Mouse (Mus musculus) right cerebral cortex, postnatal 4 days (tissue): ENCODE results near the gene Sap30bp.

Experiments used
- DNase-seq: peaks from one replicate; pipeline ENCODE4 v3.0.0-alpha.2; 2022

Sap30bp gene

GRCm38 (mm10) chr11:116004840-116005700 lies 72.0 kb downstream of the Sap30bp start:
- DNase-seq, result peak; percentile 72

- no peak for DNase-seq
These were observed 72.8 kb downstream of the Sap30bp start for GRCm38 (mm10) chr11:116005701-116006419.

DNA sequence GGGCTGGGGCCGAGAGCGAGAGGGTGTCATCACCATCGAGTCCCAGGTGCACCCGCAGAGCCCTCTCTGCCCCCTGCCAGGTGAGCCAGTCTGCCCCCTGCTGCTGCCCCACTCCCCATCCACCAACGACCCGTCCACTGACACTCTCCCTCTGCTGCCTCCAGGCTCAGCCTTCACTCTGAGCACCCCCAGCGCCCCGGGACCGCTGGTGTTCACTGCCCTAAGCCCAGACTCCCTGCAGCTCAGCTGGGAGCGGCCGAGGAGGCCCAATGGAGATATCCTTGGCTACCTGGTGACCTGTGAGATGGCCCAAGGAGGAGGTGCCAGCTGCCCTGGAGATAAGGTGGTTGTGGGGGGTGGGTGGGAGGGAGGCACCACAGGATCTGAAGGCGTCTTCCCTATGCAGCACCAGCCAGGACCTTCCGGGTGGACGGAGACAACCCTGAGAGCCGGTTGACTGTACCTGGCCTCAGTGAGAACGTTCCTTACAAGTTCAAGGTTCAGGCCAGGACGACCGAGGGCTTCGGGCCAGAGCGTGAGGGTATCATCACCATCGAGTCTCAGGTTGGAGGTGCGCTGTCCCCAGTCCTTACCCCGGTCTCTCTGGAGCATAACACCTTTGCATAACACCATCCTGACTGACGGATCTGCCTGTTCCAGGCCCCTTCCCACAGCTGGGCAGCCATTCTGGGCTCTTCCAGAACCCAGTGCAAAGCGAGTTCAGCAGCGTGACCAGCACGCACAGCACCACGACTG lies 74.2 kb downstream of the Sap30bp start:
- no peak for DNase-seq

DNA sequence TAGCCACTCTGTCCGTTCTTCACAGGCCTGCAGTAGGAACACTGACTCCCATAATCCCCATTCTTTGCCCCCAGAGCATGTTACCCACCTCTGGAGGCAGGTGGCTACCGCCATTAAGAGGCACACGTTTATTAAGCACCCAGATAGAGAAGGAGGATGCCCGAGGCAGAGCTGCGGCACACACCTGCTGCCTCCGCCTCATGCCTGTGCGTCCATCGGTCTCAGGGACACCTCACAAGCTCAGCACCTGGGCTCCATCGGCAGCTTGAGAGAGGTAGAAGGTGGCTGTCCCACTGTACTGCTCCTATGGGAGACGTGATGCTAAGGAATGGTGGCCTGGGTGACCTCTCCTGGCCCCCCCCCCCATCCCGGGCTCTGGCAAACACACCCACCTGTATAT lies 75.3 kb downstream of the Sap30bp start:
- DNase-seq, result no peak

DNA sequence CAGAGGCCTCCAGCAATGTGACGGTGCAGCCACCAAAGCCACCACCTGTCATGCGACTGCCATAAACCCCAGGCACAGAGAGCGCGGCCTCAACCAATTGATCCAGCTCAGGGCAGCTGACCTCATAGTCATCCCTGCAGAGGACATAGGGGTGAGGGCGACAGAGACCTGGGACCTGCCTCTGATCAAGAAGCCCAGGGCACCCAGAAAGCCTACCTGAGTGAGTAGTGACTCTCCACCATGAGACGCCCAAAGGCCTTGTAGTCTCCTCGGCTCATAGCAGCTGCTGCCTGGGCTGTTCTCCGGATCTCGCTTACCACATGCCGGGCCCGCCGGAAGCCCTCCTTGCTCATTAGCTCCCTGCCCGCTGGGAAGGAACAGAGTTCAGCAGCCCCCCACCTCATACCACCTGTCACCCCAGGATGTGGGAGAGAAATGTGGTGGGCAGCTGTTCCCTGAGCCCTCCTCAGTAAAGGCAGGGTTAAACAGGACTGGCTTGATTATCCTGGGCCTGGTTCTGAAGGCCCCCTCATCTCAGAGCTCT lies 75.8 kb downstream of the Sap30bp start:
- DNase-seq, result no peak

GRCm38 (mm10) chr11:116009661-116010060 lies 76.6 kb downstream of the Sap30bp start:
- no peak for DNase-seq

- DNase-seq, result no peak
These were observed 77.1 kb downstream of the Sap30bp start for GRCm38 (mm10) chr11:116010146-116010545.

GRCm38 (mm10) chr11:116010948-116011347 lies 77.9 kb downstream of the Sap30bp start:
- DNase-seq, result no peak

DNA sequence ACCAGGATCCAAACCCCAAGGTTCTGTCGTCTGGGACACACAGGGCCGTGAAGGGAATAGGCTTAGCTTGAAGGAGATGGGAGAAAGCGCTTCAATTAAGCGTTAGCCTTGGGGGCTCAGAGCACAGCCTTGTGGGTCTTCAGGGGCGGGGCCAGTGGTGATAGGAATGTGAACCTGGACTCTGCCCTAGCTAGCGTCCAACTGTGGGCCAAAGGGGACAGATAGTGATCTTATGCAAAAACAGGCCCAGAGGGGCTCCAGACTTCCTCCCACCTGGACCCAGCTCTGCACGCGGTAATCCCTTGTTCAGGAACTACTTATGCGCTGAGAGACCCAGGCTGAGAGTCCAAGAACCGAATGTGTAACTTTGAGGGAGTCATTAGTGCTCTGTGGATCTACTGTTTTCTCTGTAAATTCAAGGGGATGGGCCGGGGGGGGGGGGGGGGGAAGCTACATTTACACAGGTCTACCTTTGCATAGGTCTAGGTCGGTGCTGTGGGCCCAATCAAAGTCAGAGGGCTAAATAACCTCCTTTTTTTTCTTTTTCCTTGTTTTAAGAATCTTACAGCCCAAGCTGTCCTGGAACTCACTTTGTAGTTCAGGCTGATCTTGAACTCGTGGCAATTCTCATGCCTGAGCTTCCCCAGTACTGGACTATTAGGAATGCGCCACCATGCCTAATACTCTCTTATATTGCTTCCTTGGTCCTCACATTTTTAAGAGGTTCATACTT lies 78.6 kb downstream of the Sap30bp start:
- no peak for DNase-seq

DNA sequence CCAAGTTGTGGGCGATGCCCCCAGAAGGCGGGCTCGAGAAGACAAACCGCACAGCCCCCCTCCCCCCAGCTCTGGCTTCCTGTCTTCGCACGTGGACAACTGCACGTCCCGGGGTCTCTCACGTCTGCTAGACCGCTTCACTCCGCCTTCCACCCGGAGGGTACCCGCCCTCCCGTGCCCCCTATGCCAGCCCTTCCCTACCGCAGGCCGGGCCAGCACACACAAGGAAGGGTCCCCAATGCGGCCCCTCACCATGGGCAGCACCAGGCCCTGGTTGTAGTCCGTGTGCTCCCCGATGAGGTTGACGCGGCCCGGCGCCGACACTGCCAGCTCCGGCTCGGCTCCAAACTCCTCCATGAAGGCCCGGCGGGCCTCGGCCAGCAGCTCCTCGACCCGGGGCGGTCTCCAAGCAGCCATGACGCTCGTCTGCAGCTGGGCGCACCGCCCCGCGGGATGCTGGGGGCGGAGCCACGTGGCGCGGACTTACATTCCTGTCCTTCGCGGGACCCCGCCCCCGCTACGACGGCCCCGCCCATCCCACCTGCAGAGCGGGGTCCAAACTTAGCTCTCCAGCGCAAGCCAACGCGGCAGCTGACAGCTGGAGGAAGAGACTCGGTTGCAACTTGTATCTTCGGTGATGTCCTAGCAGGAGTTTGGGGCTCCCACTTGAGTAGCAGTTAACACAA lies 79.3 kb downstream of the Sap30bp start, which contains the start of gene Galk1:
TSS of gene Galk1 (minus strand) at position 458 of the 686 bp plus-strand sequence.
- DNase-seq, result peak; percentile 75

- DNase-seq, result no peak
These were observed 81.7 kb downstream of the Sap30bp start for GRCm38 (mm10) chr11:116014821-116015220.
